Mouse (Mus musculus) G1E (cell line): ENCODE measurements around the gene Kcnj6.

Experiments
- CTCF ChIP-seq: IDR thresholded peaks from 2 replicates; pipeline ENCODE4 v1.5.1; 2012; ENCODE audit warnings: low read depth, low read length, inconsistent platforms, mixed read lengths
- GATA1 ChIP-seq: IDR thresholded peaks from 2 replicates; pipeline ENCODE4 v1.6.1; 2012; ENCODE audit warnings: borderline replicate concordance, low read length, inconsistent platforms, mixed read lengths
- POLR2AphosphoS5 ChIP-seq: IDR thresholded peaks from 2 replicates; pipeline ENCODE4 v1.6.1; 2012; ENCODE audit warnings: low read depth, low read length, inconsistent platforms; ENCODE audit not compliant: insufficient replicate concordance
- TAL1 ChIP-seq: conservative IDR thresholded peaks from 2 replicates; pipeline ENCODE4 v1.6.1; 2012; ENCODE audit warnings: low read depth, low read length, inconsistent platforms, mixed read lengths

- no peak for TF ChIP-seq CTCF
- no peak for TF ChIP-seq GATA1
- no peak for TF ChIP-seq TAL1
- no peak for TF ChIP-seq POLR2AphosphoS5
Measured at GRCm38 (mm10) chr16:94892162-94892650, 105.3 kb downstream of the Kcnj6 start.
